Mouse (Mus musculus) ES-E14 (cell line): ENCODE data around the gene Etfa.

ENCODE experiments used
- CHD2 ChIP-seq: IDR thresholded peaks from 2 replicates; pipeline ENCODE4 v1.6.1; 2014; ENCODE audit warnings: mild to moderate bottlenecking, low read depth, low read length, inconsistent platforms
- HCFC1 ChIP-seq: IDR thresholded peaks from 2 replicates; pipeline ENCODE4 v1.6.1; 2012; ENCODE audit warnings: low read length, inconsistent platforms, borderline replicate concordance; ENCODE audit not compliant: insufficient read depth
- MAFK ChIP-seq: IDR thresholded peaks from 2 replicates; pipeline ENCODE4 v1.6.1; 2014; ENCODE audit warnings: mild to moderate bottlenecking, low read depth, low read length, inconsistent platforms; ENCODE audit not compliant: insufficient read depth
- ZC3H11A ChIP-seq: IDR thresholded peaks from 2 replicates; pipeline ENCODE4 v1.6.1; 2012; ENCODE audit warnings: low read depth, mild to moderate bottlenecking, inconsistent platforms, low read length, borderline replicate concordance
- ZNF384 ChIP-seq: IDR thresholded peaks from 2 replicates; pipeline ENCODE4 v1.6.1; 2012; ENCODE audit warnings: low read depth, low read length, inconsistent platforms

GRCm38 (mm10) chr9:55478699-55479098, 33.3 kb downstream of the Etfa start:
- TF ChIP-seq HCFC1 (no peak), ZNF384 (no peak), CHD2 (no peak), ZC3H11A (no peak), MAFK (no peak)
